Mouse (Mus musculus): ENCODE data around the gene Dus4l. TPM values are rescaled to one million over a fixed set of nuclear protein-coding genes. Genes with fewer than 3 reads are reported as not detected.

Dus4l gene
- polyA plus RNA-seq, 1 experiment from 2014 or later = 13.4 TPM

- Histone ChIP-seq H3K27ac (ENCODE audit: low read depth, low read length) (no peak overlapping the region), H3K4me1 (replicated peaks; ENCODE audit: control insufficient read depth, insufficient read depth, low read length) (no peaks in the 10 kb centered on the region), H3K27me3 (ENCODE audit: control insufficient read depth, insufficient read depth, low read length) (no peaks in the 10 kb centered on the region), H3K36me3 (ENCODE audit: control insufficient read depth, insufficient read depth, low read length) (no peaks in the 10 kb centered on the region), H3K4me3 (ENCODE audit: low read depth, low read length) (no peak overlapping the region), H3K9ac (ENCODE audit: low read length) (no peak overlapping the region), H3K4me2 (ENCODE audit: low read depth, low read length, severe bottlenecking) (no peak overlapping the region), H3K9me3 (ENCODE audit: control insufficient read depth, low read length) (no peaks in the 10 kb centered on the region)
- DNase-seq (ENCODE audit: low spot score) (no peak), ATAC-seq (replicated peaks; ENCODE audit: low FRiP score) (no peak)
- whole genome bisulfite sequencing = 88% methylated on average over 8 of the region's 8 CpGs
Observed at GRCm38 (mm10) chr12:31620106-31620505, 34.5 kb downstream of the Dus4l start.

GRCm38 (mm10) chr12:31613353-31613752 is 41.3 kb downstream of the Dus4l start:
- no peak overlapping the region for H3K27ac ChIP-seq (ENCODE audit: low read depth, low read length)
- DNase-seq (ENCODE audit: low spot score) (no peak), ATAC-seq (replicated peaks; ENCODE audit: low FRiP score) (no peak)
- no peak overlapping the region for H3K4me3 ChIP-seq (ENCODE audit: low read depth, low read length)
- no peak overlapping the region for H3K4me2 ChIP-seq (ENCODE audit: low read depth, low read length, severe bottlenecking)
- no peaks in the 10 kb centered on the region for H3K27me3 ChIP-seq (ENCODE audit: control insufficient read depth, insufficient read depth, low read length)
- no peaks in the 10 kb centered on the region for H3K9me3 ChIP-seq (ENCODE audit: control insufficient read depth, low read length)
- H3K4me1 ChIP-seq (replicated peaks; ENCODE audit: control insufficient read depth, insufficient read depth, low read length) = no peaks in the 10 kb centered on the region
- no peak overlapping the region for H3K9ac ChIP-seq (ENCODE audit: low read length)
- H3K36me3 ChIP-seq (ENCODE audit: control insufficient read depth, insufficient read depth, low read length) = no peaks in the 10 kb centered on the region
- 59% methylated on average over 4 of the region's 4 CpGs for WGBS

- Histone ChIP-seq H3K4me3 (ENCODE audit: low read depth, low read length) (no peak overlapping the region), H3K9me3 (ENCODE audit: control insufficient read depth, low read length) (no peaks in the 10 kb centered on the region), H3K9ac (ENCODE audit: low read length) (no peak overlapping the region), H3K4me1 (replicated peaks; ENCODE audit: control insufficient read depth, insufficient read depth, low read length) (no peaks in the 10 kb centered on the region), H3K27ac (ENCODE audit: low read depth, low read length) (no peak overlapping the region), H3K36me3 (ENCODE audit: control insufficient read depth, insufficient read depth, low read length) (no peaks in the 10 kb centered on the region), H3K4me2 (ENCODE audit: low read depth, low read length, severe bottlenecking) (no peak overlapping the region), H3K27me3 (ENCODE audit: control insufficient read depth, insufficient read depth, low read length) (no peaks in the 10 kb centered on the region)
- 10% methylated on average over 3 of the region's 3 CpGs for WGBS
- no peak for DNase-seq (ENCODE audit: low spot score)
- no peak for ATAC-seq (replicated peaks; ENCODE audit: low FRiP score)
Observed at GRCm38 (mm10) chr12:31608138-31608537, 46.5 kb downstream of the Dus4l start.

DNA sequence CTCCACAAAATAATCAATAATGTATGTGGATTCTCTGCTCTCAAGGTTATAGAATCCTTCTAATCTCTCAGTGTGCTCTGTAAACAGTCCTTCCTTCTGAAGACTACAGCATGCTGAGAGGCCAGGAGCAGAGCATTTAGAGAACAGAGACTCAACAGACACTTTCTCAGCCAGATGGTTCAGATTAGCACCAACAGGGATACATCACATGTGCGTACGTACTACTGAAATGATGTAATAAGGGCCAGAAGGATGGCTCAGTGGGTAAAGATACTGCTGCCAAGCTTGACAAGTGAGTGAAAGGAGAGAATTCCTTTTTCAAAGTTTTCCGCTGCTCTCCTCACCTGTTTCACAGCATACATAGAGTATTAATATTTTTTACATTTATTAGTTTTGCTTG is 49.7 kb downstream of the Dus4l start:
- DNase-seq (ENCODE audit: low spot score) (no peak), ATAC-seq (replicated peaks; ENCODE audit: low FRiP score) (no peak)
- Histone ChIP-seq H3K4me1 (replicated peaks; ENCODE audit: control insufficient read depth, insufficient read depth, low read length) (no peaks in the 10 kb centered on the region), H3K27me3 (ENCODE audit: control insufficient read depth, insufficient read depth, low read length) (no peaks in the 10 kb centered on the region), H3K27ac (ENCODE audit: low read depth, low read length) (no peak overlapping the region), H3K4me3 (ENCODE audit: low read depth, low read length) (no peak overlapping the region), H3K9ac (ENCODE audit: low read length) (no peak overlapping the region), H3K9me3 (ENCODE audit: control insufficient read depth, low read length) (no peaks in the 10 kb centered on the region), H3K4me2 (ENCODE audit: low read depth, low read length, severe bottlenecking) (no peak overlapping the region), H3K36me3 (ENCODE audit: control insufficient read depth, insufficient read depth, low read length) (no peaks in the 10 kb centered on the region)
- 77% methylated on average over 3 of the region's 3 CpGs for whole genome bisulfite sequencing

- Histone ChIP-seq H3K36me3 (ENCODE audit: control insufficient read depth, insufficient read depth, low read length) (no peaks in the 10 kb centered on the region), H3K27ac (ENCODE audit: low read depth, low read length) (no peak overlapping the region), H3K4me3 (ENCODE audit: low read depth, low read length) (no peak overlapping the region), H3K4me1 (replicated peaks; ENCODE audit: control insufficient read depth, insufficient read depth, low read length) (no peaks in the 10 kb centered on the region), H3K27me3 (ENCODE audit: control insufficient read depth, insufficient read depth, low read length) (no peaks in the 10 kb centered on the region), H3K4me2 (ENCODE audit: low read depth, low read length, severe bottlenecking) (no peak overlapping the region), H3K9me3 (ENCODE audit: control insufficient read depth, low read length) (no peaks in the 10 kb centered on the region), H3K9ac (ENCODE audit: low read length) (no peak overlapping the region)
- no peak for ATAC-seq (replicated peaks; ENCODE audit: low FRiP score)
- DNase-seq (ENCODE audit: low spot score) = no peak
- 73% methylated on average over 6 of the region's 6 CpGs for WGBS
Observed at GRCm38 (mm10) chr12:31603586-31603985, 51.0 kb downstream of the Dus4l start.

GRCm38 (mm10) chr12:31594296-31594695 is 60.3 kb downstream of the Dus4l start:
- no peak for ATAC-seq (replicated peaks; ENCODE audit: low FRiP score)
- no peak overlapping the region for H3K4me3 ChIP-seq (ENCODE audit: low read depth, low read length)
- no peaks in the 10 kb centered on the region; the same call in 1 of the 2 replicates for H3K36me3 ChIP-seq (ENCODE audit: control insufficient read depth, insufficient read depth, low read length)
- no peaks in the 10 kb centered on the region for H3K27me3 ChIP-seq (ENCODE audit: control insufficient read depth, insufficient read depth, low read length)
- whole genome bisulfite sequencing = 78% methylated on average over 3 of the region's 3 CpGs
- no peaks in the 10 kb centered on the region for H3K4me1 ChIP-seq (replicated peaks; ENCODE audit: control insufficient read depth, insufficient read depth, low read length)
- H3K27ac ChIP-seq (ENCODE audit: low read depth, low read length) = no peak overlapping the region
- H3K4me2 ChIP-seq (ENCODE audit: low read depth, low read length, severe bottlenecking) = no peak overlapping the region
- H3K9me3 ChIP-seq (ENCODE audit: control insufficient read depth, low read length) = no peaks in the 10 kb centered on the region
- no peak for DNase-seq (ENCODE audit: low spot score)
- no peak overlapping the region for H3K9ac ChIP-seq (ENCODE audit: low read length)

GRCm38 (mm10) chr12:31592011-31592410 is 62.6 kb downstream of the Dus4l start:
- Histone ChIP-seq H3K4me1 (replicated peaks; ENCODE audit: control insufficient read depth, insufficient read depth, low read length) (no peaks in the 10 kb centered on the region), H3K27me3 (ENCODE audit: control insufficient read depth, insufficient read depth, low read length) (no peaks in the 10 kb centered on the region), H3K4me3 (ENCODE audit: low read depth, low read length) (no peak overlapping the region), H3K27ac (ENCODE audit: low read depth, low read length) (no peak overlapping the region), H3K36me3 (ENCODE audit: control insufficient read depth, insufficient read depth, low read length) (no peaks in the 10 kb centered on the region; the same call in 1 of the 2 replicates), H3K9ac (ENCODE audit: low read length) (no peak overlapping the region), H3K4me2 (ENCODE audit: low read depth, low read length, severe bottlenecking) (no peak overlapping the region), H3K9me3 (ENCODE audit: control insufficient read depth, low read length) (no peaks in the 10 kb centered on the region)
- 35% methylated on average over 3 of the region's 3 CpGs for WGBS
- DNase-seq (ENCODE audit: low spot score) (no peak), ATAC-seq (replicated peaks; ENCODE audit: low FRiP score) (no peak)

Other genes with a start within 250 kb of the Dus4l start
- gene Cbll1, start 155.2 kb downstream of the Dus4l start, polyA plus RNA-seq (2014; fragmentation: Nextera tagmentation; extraction: Ambion mirVana) = 26.5 and 27.9 TPM in 2 replicates
- gene Slc26a4, start 94.9 kb downstream of the Dus4l start, polyA plus RNA-seq (2014; fragmentation: Nextera tagmentation; extraction: Ambion mirVana) = not detected in 2 replicates
- 23.2 and 29.5 TPM in 2 replicates for gene Bcap29, start 20.2 kb downstream of the Dus4l start, polyA plus RNA-seq (2014; fragmentation: Nextera tagmentation; extraction: Ambion mirVana)
- 30.4 and 35.2 TPM in 2 replicates for gene Cog5, start within 50 bp of the Dus4l start, polyA plus RNA-seq (2014; fragmentation: Nextera tagmentation; extraction: Ambion mirVana)
- gene Gpr22, start 59.1 kb upstream of the Dus4l start, polyA plus RNA-seq (2014; fragmentation: Nextera tagmentation; extraction: Ambion mirVana) = 2.6 and 4.1 TPM in 2 replicates